ENCODE assay signal across 8 mouse cellular contexts in genomic region chrX:56597887-56598640, GRCm38 (mm10). TPM values are rescaled to one million over a fixed set of nuclear protein-coding genes. Genes with fewer than 3 reads are reported as not detected.
A peak's percentile ranks its signal among the peaks of the same experiment; 100 is the strongest.
DNase-seq lines count a peak whose midpoint lies in the region; ATAC-seq and TF ChIP-seq lines count a peak whose summit lies in the region.

Mmgt1 (minus strand) TSS chrX:56598069.

- H3K9ac ChIP-seq in ES-Bruce4 (ENCODE audit: low read depth, poor library complexity, severe bottlenecking): peak within 1 kb of the TSS; percentile 75
- peak within 1 kb of the TSS; percentile 78 for H3K9ac ChIP-seq in forebrain, embryonic 13.5 days
- peak within 1 kb of the TSS; percentile 85 for H3K9ac ChIP-seq in liver, postnatal 0 days (replicated peaks)
- peak within 1 kb of the TSS; percentile 67 for H3K9ac ChIP-seq in neural tube, embryonic 14.5 days (replicated peaks; ENCODE audit: low read depth, low read length)

- intact Hi-C loops in heart, postnatal 10 days (cut with DNase I): no loop called here

- no peaks in the 10 kb centered on the region for H3K4me1 ChIP-seq in ES-Bruce4 (ENCODE audit: control insufficient read depth, insufficient read depth, low read length)
- H3K4me1 ChIP-seq in forebrain, embryonic 13.5 days: peaks cover 6% of the 10 kb centered on the region; the same call in 1 of the 2 replicates
- no peaks in the 10 kb centered on the region for H3K4me1 ChIP-seq in liver, postnatal 0 days (ENCODE audit: insufficient read depth)
- H3K4me1 ChIP-seq in neural tube, embryonic 14.5 days (ENCODE audit: control insufficient read depth, insufficient read depth, low read length): 0 out of 2 replicates have a peak, but pooled peaks cover 3% of the 10 kb centered on the region

- ATAC-seq in cerebellum, adult (ENCODE audit: insufficient number of reproducible peaks, low FRiP score, low TSS enrichment): peak; percentile 100
- peak; percentile 99 for ATAC-seq in forebrain, embryonic 13.5 days
- peak; percentile 98 for ATAC-seq in liver, postnatal 0 days
- peak; percentile 98 for ATAC-seq in neural tube, embryonic 14.5 days (ENCODE audit: low read depth)

- TF ChIP-seq EP300 in ES-Bruce4 (IDR thresholded peaks at IDR 0.05; ENCODE audit: insufficient read depth, low read depth, low read length): no peak
- no peak for TF ChIP-seq EP300 in liver, postnatal 0 days (IDR thresholded peaks at IDR 0.05; ENCODE audit: low read depth)

- no peak for TF ChIP-seq POLR2A in ES-Bruce4 (IDR thresholded peaks at IDR 0.05; ENCODE audit: insufficient read depth, low read length)

- TF ChIP-seq CTCF in ES-Bruce4 (IDR thresholded peaks at IDR 0.05; ENCODE audit: low read depth, low read length): no peak
- TF ChIP-seq CTCF in liver, postnatal 0 days (IDR thresholded peaks at IDR 0.05; ENCODE audit: low read depth): no peak

- no peaks in the 10 kb centered on the region for H3K9me3 ChIP-seq in ES-Bruce4 (replicated peaks; ENCODE audit: control insufficient read depth, insufficient read depth, low read length, poor library complexity, severe bottlenecking)
- H3K9me3 ChIP-seq in forebrain, embryonic 13.5 days (replicated peaks): no peaks in the 10 kb centered on the region
- H3K9me3 ChIP-seq in liver, postnatal 0 days (ENCODE audit: low read length): no peaks in the 10 kb centered on the region
- H3K9me3 ChIP-seq in neural tube, embryonic 14.5 days (ENCODE audit: control insufficient read depth, low read length): no peaks in the 10 kb centered on the region

- peak within 1 kb of the TSS; percentile 62 for H3K4me2 ChIP-seq in forebrain, embryonic 13.5 days
- peak within 1 kb of the TSS; percentile 69 for H3K4me2 ChIP-seq in liver, postnatal 0 days (ENCODE audit: low read depth, low read length)
- peak within 1 kb of the TSS; percentile 53 for H3K4me2 ChIP-seq in neural tube, embryonic 14.5 days (ENCODE audit: low read depth, low read length)

- DNase-seq in heart, postnatal 10 days: peak; percentile 92 to 94
- peak; percentile 76 for DNase-seq in large intestine, adult 2 months (ENCODE audit: low read depth, low spot score)
- DNase-seq in liver, postnatal 0 days: peak; percentile 89
- peak; percentile 89 for DNase-seq in testis, postnatal 10 days (ENCODE audit: low spot score)

- H3K27me3 ChIP-seq in ES-Bruce4 (ENCODE audit: control insufficient read depth, insufficient read depth, low read length, poor library complexity, severe bottlenecking): no peaks in the 10 kb centered on the region
- no peaks in the 10 kb centered on the region for H3K27me3 ChIP-seq in forebrain, embryonic 13.5 days
- no peaks in the 10 kb centered on the region for H3K27me3 ChIP-seq in liver, postnatal 0 days (ENCODE audit: insufficient read depth, low read length)
- H3K27me3 ChIP-seq in neural tube, embryonic 14.5 days (ENCODE audit: control insufficient read depth, insufficient read depth, low read length): no peaks in the 10 kb centered on the region

- H3K27ac ChIP-seq in ES-Bruce4 (ENCODE audit: insufficient read depth, low read length): no peak within 1 kb of the TSS
- H3K27ac ChIP-seq in forebrain, embryonic 13.5 days: peak within 1 kb of the TSS; percentile 85
- peak within 1 kb of the TSS; percentile 58 for H3K27ac ChIP-seq in liver, postnatal 0 days (ENCODE audit: low read depth)
- peak within 1 kb of the TSS; percentile 76 for H3K27ac ChIP-seq in neural tube, embryonic 14.5 days (ENCODE audit: low read depth, low read length)

- 16% methylated on average over 44 of the region's 44 CpGs for WGBS in forebrain, embryonic 13.5 days
- 15% methylated on average over 44 of the region's 44 CpGs for WGBS in large intestine, adult 2 months
- 13% methylated on average over 43 of the region's 44 CpGs for WGBS in liver, postnatal 0 days (ENCODE audit: insufficient replicate concordance)
- WGBS in neural tube, embryonic 14.5 days: 15% methylated on average over 44 of the region's 44 CpGs

- H3K36me3 ChIP-seq in ES-Bruce4 (ENCODE audit: control insufficient read depth, insufficient read depth, low read length, poor library complexity, severe bottlenecking): no peaks in the 10 kb centered on the region
- H3K36me3 ChIP-seq in forebrain, embryonic 13.5 days (ENCODE audit: poor library complexity, severe bottlenecking): no peaks in the 10 kb centered on the region
- H3K36me3 ChIP-seq in liver, postnatal 0 days (replicated peaks; ENCODE audit: insufficient read depth, low read length): no peaks in the 10 kb centered on the region
- H3K36me3 ChIP-seq in neural tube, embryonic 14.5 days (ENCODE audit: control insufficient read depth, insufficient read depth, low read length): no peaks in the 10 kb centered on the region

- H3K4me3 ChIP-seq in ES-Bruce4 (ENCODE audit: low read depth, low read length): peak within 1 kb of the TSS; percentile 99
- H3K4me3 ChIP-seq in forebrain, embryonic 13.5 days: peak within 1 kb of the TSS; percentile 63
- peak within 1 kb of the TSS; percentile 71 for H3K4me3 ChIP-seq in liver, postnatal 0 days (ENCODE audit: low read depth, low read length)
- H3K4me3 ChIP-seq in neural tube, embryonic 14.5 days (ENCODE audit: low read depth, low read length): peak within 1 kb of the TSS; percentile 60

RNA-seq across cellular contexts. Expression of gene Mmgt1, which starts in this region (rescaled TPM):
- 21.0 and 21.1 TPM in 2 replicates for polyA plus RNA-seq in ES-Bruce4 (2011; ENCODE audit: insufficient read depth, insufficient read length, low read depth, missing spikeins)
- polyA plus RNA-seq in forebrain, embryonic 13.5 days (2015; fragmentation: Nextera tagmentation; extraction: Ambion mirVana): 48.7 and 53.1 TPM in 2 replicates
- 10 to 100 TPM; 27.4 TPM for total RNA-seq in heart, postnatal 10 days (2021)
- 6.3 and 7.0 TPM in 2 replicates for polyA plus RNA-seq in large intestine, adult 2 months (2012; rRNA removed)
- 4.8 and 5.0 TPM in 2 replicates for polyA plus RNA-seq in liver, postnatal 0 days (2015; fragmentation: Nextera tagmentation; extraction: Ambion mirVana)
- 67.7 and 69.1 TPM in 2 replicates for polyA plus RNA-seq in neural tube, embryonic 14.5 days (2014; fragmentation: Nextera tagmentation; extraction: Ambion mirVana)
